Mouse (Mus musculus): ENCODE results near the gene P3h4.

DNA sequence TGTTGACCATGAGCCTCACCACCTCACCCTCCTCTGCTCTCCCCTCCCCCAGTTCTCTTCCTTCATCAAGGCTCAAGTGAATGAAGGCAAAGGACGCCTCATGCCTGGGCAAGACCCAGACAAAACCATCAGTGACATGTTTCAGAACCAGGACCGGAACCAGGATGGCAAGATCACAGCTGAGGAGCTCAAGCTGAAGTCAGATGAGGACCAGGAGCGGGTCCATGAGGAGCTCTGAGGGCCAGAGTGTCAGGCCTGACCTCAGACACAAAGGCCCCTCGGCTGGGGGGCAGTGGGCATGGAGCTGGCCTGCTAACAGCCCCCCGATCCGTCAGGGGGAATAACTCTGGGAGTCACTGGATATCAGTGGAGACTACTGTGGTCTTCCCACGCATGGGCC lies 9.2 kb upstream of the P3h4 start:
- TF ChIP-seq TCF3 (IDR thresholded peaks at IDR 0.05; ENCODE audit: insufficient read length, low read depth) (no peak), CEBPB (IDR thresholded peaks at IDR 0.05; ENCODE audit: insufficient read depth, poor library complexity, severe bottlenecking) (no peak), POLR2A (IDR thresholded peaks at IDR 0.05; ENCODE audit: insufficient read length, low read depth) (no peak), E2F4 (IDR thresholded peaks at IDR 0.05; ENCODE audit: insufficient read depth) (no peak), POLR2AphosphoS2 (IDR thresholded peaks at IDR 0.05; ENCODE audit: insufficient read length, low read depth) (no peak), USF1 (IDR thresholded peaks at IDR 0.05; ENCODE audit: low read depth) (no peak), MYOD1 (IDR thresholded peaks at IDR 0.05; ENCODE audit: control insufficient read depth in 1 of 3, insufficient read length in 2 of 3, low read depth in 2 of 3) (no peak), TCF12 (IDR thresholded peaks at IDR 0.05; ENCODE audit: insufficient read depth, poor library complexity, severe bottlenecking) (no peak), MYOG (IDR thresholded peaks at IDR 0.05; ENCODE audit: control insufficient read depth in 1 of 3, insufficient read depth in 1 of 3, insufficient read length in 2 of 3, low read depth in 2 of 3) (no peak), MAX (IDR thresholded peaks at IDR 0.05; ENCODE audit: low read depth) (no peak), SRF (IDR thresholded peaks at IDR 0.05; ENCODE audit: control insufficient read depth, insufficient read length, low read depth) (no peak), REST (IDR thresholded peaks at IDR 0.05; ENCODE audit: insufficient read depth, insufficient read length) (no peak)
